Mouse (Mus musculus): ENCODE measurements around the gene Agtpbp1. TPM values are rescaled to one million over a fixed set of nuclear protein-coding genes. Genes with fewer than 3 reads are reported as not detected.

The Agtpbp1 gene
- polyA plus RNA-seq, 1 experiment from 2014 or later: 7.3 TPM

Other genes starting within 250 kb of the Agtpbp1 start
- 22.1 and 23.0 TPM in 2 replicates for gene Naa35, start within 50 bp of the Agtpbp1 start, polyA plus RNA-seq (2015; fragmentation: Nextera tagmentation; extraction: Ambion mirVana)
- 36.8 and 38.6 TPM in 2 replicates for gene Golm1, start 90.6 kb upstream of the Agtpbp1 start, polyA plus RNA-seq (2015; fragmentation: Nextera tagmentation; extraction: Ambion mirVana)
- gene 4921517D22Rik, start 108.9 kb upstream of the Agtpbp1 start, polyA plus RNA-seq (2015; fragmentation: Nextera tagmentation; extraction: Ambion mirVana): not detected in 2 replicates
- 0.12 TPM in 1 of 2 replicates, not detected in the other for gene Spata31d1a, start 125.1 kb upstream of the Agtpbp1 start, polyA plus RNA-seq (2015; fragmentation: Nextera tagmentation; extraction: Ambion mirVana)
- not detected in 2 replicates for gene Spata31d1b, start 127.1 kb upstream of the Agtpbp1 start, polyA plus RNA-seq (2015; fragmentation: Nextera tagmentation; extraction: Ambion mirVana)
- 0.02 TPM in 1 of 2 replicates, not detected in the other for gene Spata31d1d, start 146.5 kb upstream of the Agtpbp1 start, polyA plus RNA-seq (2015; fragmentation: Nextera tagmentation; extraction: Ambion mirVana)
- not detected in 2 replicates for gene 1700014D04Rik, start 161.5 kb upstream of the Agtpbp1 start, polyA plus RNA-seq (2015; fragmentation: Nextera tagmentation; extraction: Ambion mirVana)
- 224 and 231 TPM in 2 replicates for gene Isca1, start 184.6 kb upstream of the Agtpbp1 start, polyA plus RNA-seq (2015; fragmentation: Nextera tagmentation; extraction: Ambion mirVana)
- not detected in 2 replicates for gene Gm49354, start 197.0 kb upstream of the Agtpbp1 start, polyA plus RNA-seq (2015; fragmentation: Nextera tagmentation; extraction: Ambion mirVana)
- 57.3 and 59.6 TPM in 2 replicates for gene Tut7, start 237.9 kb upstream of the Agtpbp1 start, polyA plus RNA-seq (2015; fragmentation: Nextera tagmentation; extraction: Ambion mirVana)